ENCODE assay signal across 29 mouse cellular contexts in the genomic region with DNA sequence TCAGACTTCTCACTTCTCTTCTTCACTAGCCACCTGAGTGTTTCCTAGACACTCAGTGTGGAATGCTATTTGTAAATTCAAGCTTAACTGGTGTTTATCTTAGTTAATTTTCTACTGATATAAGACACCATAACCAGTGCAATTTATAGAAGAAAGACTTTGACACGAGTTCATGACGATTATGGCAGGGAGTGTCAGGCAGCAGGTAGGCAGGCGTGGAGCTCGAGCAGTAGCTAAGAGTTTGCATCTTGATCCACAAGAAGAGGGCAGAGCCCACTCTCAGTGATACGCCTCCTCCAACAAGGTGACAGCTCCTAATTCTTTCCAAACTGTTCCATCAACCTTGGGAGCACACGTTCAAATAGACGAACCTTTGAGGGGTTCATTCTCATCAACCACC. TPM values are rescaled to one million over a fixed set of nuclear protein-coding genes. Genes with fewer than 3 reads are reported as not detected.
DNase-seq lines count a peak whose midpoint lies in the region; ATAC-seq lines count a peak whose summit lies in the region.
"Had no signal": no experiment of that assay in that cellular context is flagged by ENCODE, and none has a peak within 500 bp of the region (broad histone marks: within the 10 kb centered on the region; RNA-seq: fewer than 3 reads in every experiment).

No protein-coding gene starts in this region.

- no peaks in the 10 kb centered on the region for H3K4me1 ChIP-seq in heart, embryonic 11.5 days (ENCODE audit: control insufficient read depth, insufficient read depth, low read length)
- H3K4me1 ChIP-seq in kidney, embryonic 16.5 days (ENCODE audit: insufficient read depth, low read length): peaks cover 11% of the 10 kb centered on the region; the same call in 1 of the 2 replicates
- peaks cover 15% of the 10 kb centered on the region for H3K4me1 ChIP-seq in intestine, embryonic 16.5 days (ENCODE audit: control insufficient read depth, insufficient read depth, low read length)
- H3K4me1 ChIP-seq: forebrain, embryonic 12.5 days; forebrain, embryonic 15.5 days; hindbrain, embryonic 10.5 days; hindbrain, embryonic 13.5 days had no signal

- H3K9ac ChIP-seq in heart, embryonic 11.5 days (ENCODE audit: low read depth, low read length): no peak overlapping the region
- no peak overlapping the region for H3K9ac ChIP-seq in kidney, embryonic 16.5 days (replicated peaks; ENCODE audit: low read length)
- H3K9ac ChIP-seq in intestine, embryonic 16.5 days (ENCODE audit: low read depth, low read length): no peak overlapping the region
- H3K9ac ChIP-seq: embryonic facial prominence, embryonic 13.5 days; forebrain, embryonic 12.5 days; forebrain, embryonic 15.5 days; heart, embryonic 15.5 days; hindbrain, embryonic 13.5 days had no signal

- no peaks in the 10 kb centered on the region for H3K27me3 ChIP-seq in heart, embryonic 11.5 days (ENCODE audit: control insufficient read depth, insufficient read depth, low read length)
- no peaks in the 10 kb centered on the region for H3K27me3 ChIP-seq in kidney, embryonic 16.5 days (ENCODE audit: insufficient read depth, low read length)
- H3K27me3 ChIP-seq in intestine, embryonic 16.5 days (replicated peaks; ENCODE audit: control insufficient read depth, insufficient read depth, low read length): no peaks in the 10 kb centered on the region
- H3K27me3 ChIP-seq: CH12.LX; embryonic facial prominence, embryonic 13.5 days; forebrain, embryonic 12.5 days; forebrain, embryonic 15.5 days; heart, embryonic 15.5 days; hindbrain, embryonic 13.5 days; Patski had no signal

- H3K4me2 ChIP-seq in heart, embryonic 11.5 days: no peak overlapping the region
- H3K4me2 ChIP-seq in kidney, embryonic 16.5 days (replicated peaks; ENCODE audit: low read depth, low read length): no peak overlapping the region
- H3K4me2 ChIP-seq in intestine, embryonic 16.5 days (ENCODE audit: low read depth, low read length): no peak overlapping the region; the same call in 1 of the 2 replicates
- H3K4me2 ChIP-seq: embryonic facial prominence, embryonic 13.5 days; forebrain, embryonic 12.5 days; forebrain, embryonic 15.5 days; hindbrain, embryonic 13.5 days had no signal

- ATAC-seq in heart, embryonic 11.5 days (replicated peaks; ENCODE audit: insufficient number of reproducible peaks, low FRiP score, low TSS enrichment): no peak
- no peak for ATAC-seq in kidney, embryonic 16.5 days (ENCODE audit: low FRiP score, low TSS enrichment)
- peak; percentile 78 for ATAC-seq in intestine, embryonic 16.5 days
- ATAC-seq: forebrain, embryonic 15.5 days; hindbrain, embryonic 16.5 days; Patski had no signal

- H3K9me3 ChIP-seq in heart, embryonic 11.5 days (replicated peaks; ENCODE audit: control insufficient read depth, low read length): no peaks in the 10 kb centered on the region
- H3K9me3 ChIP-seq in kidney, embryonic 16.5 days (ENCODE audit: low read length): no peaks in the 10 kb centered on the region
- no peaks in the 10 kb centered on the region for H3K9me3 ChIP-seq in intestine, embryonic 16.5 days (ENCODE audit: control insufficient read depth, low read length)
- H3K9me3 ChIP-seq: embryonic facial prominence, embryonic 10.5 days; embryonic facial prominence, embryonic 13.5 days; forebrain, embryonic 12.5 days; forebrain, embryonic 15.5 days; G1E; heart, embryonic 15.5 days; hindbrain, embryonic 10.5 days; hindbrain, embryonic 13.5 days had no signal

- no peak for DNase-seq in heart, adult 18-20 months
- no peak for DNase-seq in kidney, adult 18-20 months
- DNase-seq in gastrocnemius, postnatal 10 days: no peak
- no peak for DNase-seq in adrenal gland, postnatal 14 days
- DNase-seq: B cell, adult 2 months; cerebellum, adult 11 months; cerebellum, adult 2 months; cerebellum, adult 9-11 months; cerebellum, postnatal 36 days; embryo, embryonic 11 days; gastrocnemius, postnatal 36 days; heart, postnatal 14 days; kidney, adult 11 months had no signal

- 73% methylated on average over 7 of the region's 7 CpGs for WGBS in heart, embryonic 11.5 days (ENCODE audit: insufficient replicate concordance)
- WGBS in kidney, embryonic 16.5 days: 70% methylated on average over 7 of the region's 7 CpGs
- 62% methylated on average over 7 of the region's 7 CpGs for WGBS in intestine, embryonic 16.5 days

- H3K4me3 ChIP-seq in heart, embryonic 11.5 days (ENCODE audit: low read depth, low read length): no peak overlapping the region
- no peak overlapping the region for H3K4me3 ChIP-seq in kidney, embryonic 16.5 days (ENCODE audit: low read length)
- no peak overlapping the region for H3K4me3 ChIP-seq in intestine, embryonic 16.5 days (ENCODE audit: low read length)
- H3K4me3 ChIP-seq: embryonic facial prominence, embryonic 10.5 days; embryonic facial prominence, embryonic 13.5 days; erythroblast, embryonic 14.5 days; forebrain, embryonic 12.5 days; forebrain, embryonic 15.5 days; heart, embryonic 15.5 days; hindbrain, embryonic 10.5 days; hindbrain, embryonic 13.5 days had no signal

- peak overlapping the region; percentile 75; the same call in 1 of the 2 replicates for H3K27ac ChIP-seq in heart, embryonic 11.5 days (ENCODE audit: low read depth, low read length)
- 0 out of 2 replicates have a peak overlapping the region, but pooled peaks have one; percentile 9 for H3K27ac ChIP-seq in kidney, embryonic 16.5 days (ENCODE audit: low read length)
- peak overlapping the region; percentile 87 for H3K27ac ChIP-seq in intestine, embryonic 16.5 days (ENCODE audit: low read length)
- H3K27ac ChIP-seq: embryonic facial prominence, embryonic 10.5 days; embryonic facial prominence, embryonic 13.5 days; forebrain, embryonic 12.5 days; forebrain, embryonic 15.5 days; hindbrain, embryonic 10.5 days; hindbrain, embryonic 13.5 days had no signal

- peaks cover 3% of the 10 kb centered on the region for H3K36me3 ChIP-seq in heart, embryonic 11.5 days (ENCODE audit: control insufficient read depth, insufficient read depth, low read length)
- no peaks in the 10 kb centered on the region for H3K36me3 ChIP-seq in kidney, embryonic 16.5 days (ENCODE audit: insufficient read depth, low read length)
- no peaks in the 10 kb centered on the region for H3K36me3 ChIP-seq in intestine, embryonic 16.5 days (ENCODE audit: control insufficient read depth, insufficient read depth, low read length)
- H3K36me3 ChIP-seq: forebrain, embryonic 12.5 days; forebrain, embryonic 15.5 days; G1E; heart, embryonic 15.5 days; hindbrain, embryonic 10.5 days; hindbrain, embryonic 13.5 days had no signal

RNA-seq across cellular contexts. Expression of gene Mertk, which starts 27.9 kb away (rescaled TPM):
- 3.9 and 4.1 TPM in 2 replicates for polyA plus RNA-seq in heart, embryonic 11.5 days (2014; fragmentation: Nextera tagmentation; extraction: Ambion mirVana)
- 1 to 10 TPM; 6.3 to 7.3 TPM for total RNA-seq in heart, adult 18-20 months (2021)
- polyA plus RNA-seq in kidney, embryonic 16.5 days (2015; fragmentation: Nextera tagmentation; extraction: Ambion mirVana): 14.2 and 14.6 TPM in 2 replicates
- 13.5 and 15.0 TPM in 2 replicates for polyA plus RNA-seq in intestine, embryonic 16.5 days (2015; fragmentation: Nextera tagmentation; extraction: Ambion mirVana)
- 1 to 10 TPM; 4.5 TPM for total RNA-seq in gastrocnemius, postnatal 10 days (2021)
- 11.7 and 14.0 TPM in 2 replicates for total RNA-seq in adrenal gland, postnatal 14 days (2021)
- total RNA-seq: granulocyte monocyte progenitor cell, adult 5-6 weeks had no signal
- polyA plus RNA-seq: G1E had no signal

RNA-seq across cellular contexts. Expression of gene Anapc1, which starts 39.4 kb away (rescaled TPM):
- polyA plus RNA-seq in heart, embryonic 11.5 days (2014; fragmentation: Nextera tagmentation; extraction: Ambion mirVana): 62.6 and 65.1 TPM in 2 replicates
- 10 to 100 TPM; 36.6 to 43.3 TPM for total RNA-seq in heart, adult 18-20 months (2021)
- 62.1 and 65.9 TPM in 2 replicates for polyA plus RNA-seq in kidney, embryonic 16.5 days (2015; fragmentation: Nextera tagmentation; extraction: Ambion mirVana)
- 39.8 and 41.7 TPM in 2 replicates for polyA plus RNA-seq in intestine, embryonic 16.5 days (2015; fragmentation: Nextera tagmentation; extraction: Ambion mirVana)
- total RNA-seq in gastrocnemius, postnatal 10 days (2021): 10 to 100 TPM; 38.0 to 54.1 TPM
- total RNA-seq in adrenal gland, postnatal 14 days (2021): 75.0 and 76.9 TPM in 2 replicates

Comparison
In these comparisons a context has a peak if more than half of its experiments do, and no peak if none do; other contexts are left out.
1. H3K27ac ChIP-seq: peak in every context shown above with its lines; median percentile 87 in intestine, embryonic 16.5 days; 75 in heart, embryonic 11.5 days; 9 in kidney, embryonic 16.5 days.